Mouse (Mus musculus): Measurements from ENCODE around the gene Dnal4.

The Dnal4 gene

DNA sequence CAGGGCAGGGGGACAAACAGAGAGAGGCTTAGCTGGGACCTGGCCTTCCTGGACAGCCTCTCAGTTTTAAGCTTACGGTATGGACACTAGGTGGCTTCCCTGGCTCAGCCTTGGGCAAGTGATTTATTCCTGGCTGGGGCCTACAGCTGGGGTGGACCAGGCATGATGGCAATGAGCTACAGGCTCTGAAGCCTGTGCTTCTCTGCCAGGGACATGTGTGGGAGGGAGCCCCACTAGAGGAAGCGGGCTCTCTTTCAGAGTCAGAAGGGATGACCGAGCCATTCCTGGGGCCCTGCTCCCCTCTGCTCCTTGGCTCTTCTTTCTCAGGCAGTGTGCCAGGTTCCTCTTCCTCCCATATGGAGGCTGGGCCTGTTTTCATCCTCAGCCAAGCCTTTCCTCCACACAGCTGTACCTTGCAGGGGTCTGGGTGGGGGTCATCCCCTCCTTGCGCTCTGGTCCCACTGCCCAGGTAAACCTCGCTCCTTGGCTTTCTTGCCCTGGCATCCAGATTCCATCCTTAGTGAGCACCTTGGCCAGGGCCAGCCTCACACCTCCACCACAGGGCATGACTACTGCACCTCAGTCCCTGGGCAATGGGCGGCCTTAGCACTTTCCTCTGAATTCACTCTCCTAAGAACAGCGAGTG is 13.9 kb downstream of the Dnal4 start:
- DNase-seq (ENCODE audit: low read depth, low spot score) = no peak

DNA sequence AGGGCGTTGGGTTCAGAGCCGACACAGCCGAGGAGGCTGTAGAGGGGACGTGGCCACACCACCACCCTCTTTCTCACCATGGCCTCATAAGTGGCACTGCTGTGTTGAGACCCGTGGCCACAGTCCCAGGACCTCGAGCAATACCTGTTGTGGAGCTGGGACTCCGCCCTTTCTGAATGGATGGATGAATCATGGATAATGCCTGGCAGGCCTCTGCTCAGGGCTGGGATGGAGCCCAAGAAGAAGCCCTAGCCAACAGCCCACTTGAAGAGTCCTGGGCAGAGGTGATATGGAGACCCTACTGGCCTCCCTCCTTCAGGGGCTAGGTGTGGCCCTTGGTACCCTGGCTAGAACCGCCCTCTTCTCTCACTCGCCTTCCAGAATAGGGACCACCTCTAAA is 14.6 kb downstream of the Dnal4 start:
- no peak for DNase-seq (ENCODE audit: low read depth, low spot score)

DNA sequence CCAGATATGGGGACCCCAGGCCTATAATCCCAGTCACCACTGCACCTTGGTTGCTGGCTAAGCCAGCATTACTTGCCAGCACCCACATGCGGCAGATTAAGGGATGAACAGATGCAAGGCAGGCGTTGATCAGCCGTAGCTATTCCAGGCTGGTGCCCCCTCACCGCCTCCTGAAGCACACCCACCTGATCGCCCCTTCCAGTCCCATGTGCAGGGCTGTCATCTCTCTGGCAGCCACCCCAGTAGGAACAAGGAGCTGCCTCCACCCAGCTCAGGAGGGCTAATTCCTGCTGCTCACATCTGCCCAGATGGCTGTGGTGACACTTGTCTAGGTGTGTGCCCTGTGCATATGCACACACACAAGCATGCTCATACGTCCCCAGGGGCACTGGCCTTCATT is 16.7 kb downstream of the Dnal4 start:
- DNase-seq (ENCODE audit: low read depth, low spot score) = no peak

DNA sequence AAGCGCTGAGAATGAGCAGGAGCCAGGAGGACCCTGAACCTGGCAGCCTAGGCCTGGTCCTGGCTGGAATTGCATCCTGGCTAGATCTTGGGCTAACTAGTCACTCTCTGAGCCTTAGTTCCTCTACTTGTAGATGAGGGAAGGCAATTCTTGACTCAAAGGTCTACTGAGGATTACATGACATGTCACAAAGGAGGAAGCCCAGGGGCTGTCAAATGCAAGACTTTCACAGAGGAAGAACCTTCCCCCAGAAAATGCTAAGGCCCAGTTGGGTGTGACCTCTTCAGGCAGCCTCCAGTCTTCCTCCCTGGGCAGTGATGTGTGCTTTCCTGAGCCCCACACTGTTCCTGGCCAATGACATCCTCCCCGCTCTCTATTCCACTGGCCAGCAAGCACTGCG is 20.5 kb downstream of the Dnal4 start:
- DNase-seq (ENCODE audit: low read depth, low spot score) = no peak

DNA sequence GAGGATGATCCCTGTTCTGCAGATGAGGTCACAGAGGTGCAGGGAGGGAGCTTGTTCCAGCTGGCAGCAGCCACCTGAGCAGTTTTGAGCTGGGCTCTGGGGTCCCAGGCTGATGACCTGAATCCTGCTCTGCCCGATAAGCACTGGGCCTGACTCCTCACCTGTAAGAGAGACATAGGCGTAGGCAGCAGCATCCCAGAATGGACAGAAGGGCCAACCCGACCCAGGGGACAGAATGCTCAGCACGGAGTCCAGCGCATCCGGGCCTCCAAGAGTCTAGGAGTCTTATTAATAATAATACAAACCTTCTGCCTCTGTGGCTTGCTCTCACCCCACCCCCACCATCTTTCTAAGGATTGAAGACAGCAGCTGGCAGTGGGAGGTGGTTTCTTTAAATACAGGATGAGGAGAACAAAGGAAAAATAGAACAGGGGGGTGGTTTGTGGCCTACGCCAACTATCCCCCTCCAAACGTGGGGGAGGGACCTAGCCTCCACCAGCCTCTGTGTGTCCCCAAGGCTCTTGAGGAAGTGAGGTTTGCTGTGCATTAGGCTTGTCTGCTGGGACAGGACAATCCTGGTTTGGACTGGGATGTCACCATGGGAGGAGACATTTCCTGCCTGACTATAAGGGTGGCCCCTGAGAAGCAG is 21.5 kb downstream of the Dnal4 start:
- DNase-seq (ENCODE audit: low read depth, low spot score) = no peak

DNA sequence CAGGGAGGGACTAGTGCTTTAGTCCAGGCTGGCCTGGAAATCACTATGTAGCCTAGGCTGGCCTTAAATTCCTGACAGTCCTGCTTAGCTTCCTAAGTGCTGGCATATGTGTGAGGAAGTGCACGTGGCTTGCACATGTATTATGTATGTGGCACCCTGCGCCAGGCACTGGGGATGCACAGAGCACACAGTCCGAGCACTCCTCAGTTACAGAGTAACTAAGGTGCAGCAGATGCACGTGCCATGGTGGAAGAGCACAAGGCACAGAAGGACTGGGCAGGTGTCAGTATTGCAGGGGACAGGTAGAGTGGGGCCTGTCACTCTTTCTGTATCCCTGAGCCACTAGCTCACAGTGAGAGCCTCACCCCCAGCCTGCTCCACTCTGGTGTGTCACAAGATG is 22.5 kb downstream of the Dnal4 start:
- no peak for DNase-seq (ENCODE audit: low read depth, low spot score)

DNA sequence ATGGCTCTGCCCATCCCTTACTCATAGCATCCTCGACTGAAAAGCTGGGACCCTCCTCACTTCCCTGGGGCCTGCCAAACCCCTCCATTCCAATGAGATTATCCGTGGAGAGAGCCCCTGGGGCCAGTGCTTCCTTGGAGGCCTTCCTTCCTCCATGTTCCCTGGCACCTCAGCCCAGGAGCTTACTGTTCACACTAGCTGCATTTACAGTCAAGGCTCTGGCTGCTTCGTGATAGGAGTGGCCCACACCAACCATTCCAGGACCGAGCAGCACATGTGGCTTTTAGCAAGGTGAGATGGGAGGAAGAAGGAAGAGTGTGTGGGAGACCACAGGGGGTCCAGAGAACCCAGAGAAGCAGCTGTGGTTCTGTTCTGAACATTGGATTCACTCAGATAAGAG is 23.8 kb downstream of the Dnal4 start:
- DNase-seq (ENCODE audit: low read depth, low spot score) = no peak

DNA sequence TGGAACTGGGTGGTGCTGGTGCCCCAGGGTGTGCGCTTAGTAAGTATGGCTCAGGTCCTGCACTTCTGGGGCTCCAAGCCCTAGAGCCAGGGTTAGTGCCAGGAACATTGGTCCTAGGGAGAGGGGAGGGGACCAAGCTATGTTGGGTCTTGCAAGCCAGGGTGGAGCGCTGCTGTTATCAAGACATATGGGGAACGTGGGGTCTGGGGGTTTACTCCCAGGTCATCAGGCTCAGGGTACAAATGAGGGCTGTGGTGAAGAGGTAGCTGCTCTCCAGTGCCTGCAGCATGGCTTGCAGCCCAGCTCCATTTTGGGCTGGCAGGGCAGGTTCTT is 24.3 kb downstream of the Dnal4 start:
- no peak for DNase-seq (ENCODE audit: low read depth, low spot score)

DNA sequence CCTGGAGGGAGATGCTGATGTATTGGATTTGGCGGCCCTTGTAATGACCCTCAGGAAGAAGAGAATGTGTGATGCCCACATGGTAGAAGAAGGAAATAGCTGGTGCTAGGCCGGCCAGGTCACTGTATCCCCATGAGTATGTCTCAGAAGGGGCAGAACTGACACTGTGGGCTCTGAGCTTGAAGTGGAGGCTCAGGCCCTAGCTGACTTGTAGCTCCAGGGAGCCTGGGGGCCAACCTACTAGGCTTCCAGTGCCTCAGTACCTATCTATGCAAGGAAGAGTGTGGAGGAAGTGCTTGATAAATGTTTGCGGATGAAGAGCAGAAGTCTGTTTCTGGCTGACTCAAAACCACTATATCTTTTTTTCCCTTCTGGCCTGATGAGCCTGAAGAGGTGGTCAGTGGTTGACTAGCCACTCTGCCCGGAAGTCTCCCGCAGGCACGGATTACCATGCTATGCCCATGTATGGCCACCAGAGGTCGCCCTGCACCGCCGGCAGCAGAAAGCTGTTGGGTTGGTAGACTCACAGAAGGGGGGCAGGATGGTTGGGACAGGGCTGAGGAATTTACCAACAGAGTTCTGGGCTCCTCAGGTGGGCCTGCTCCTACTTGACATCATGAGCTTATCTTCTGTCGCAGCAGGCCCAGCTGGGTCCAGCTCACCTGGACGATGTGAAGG is 24.8 kb downstream of the Dnal4 start:
- DNase-seq (ENCODE audit: low read depth, low spot score) = peak; percentile 68

DNA sequence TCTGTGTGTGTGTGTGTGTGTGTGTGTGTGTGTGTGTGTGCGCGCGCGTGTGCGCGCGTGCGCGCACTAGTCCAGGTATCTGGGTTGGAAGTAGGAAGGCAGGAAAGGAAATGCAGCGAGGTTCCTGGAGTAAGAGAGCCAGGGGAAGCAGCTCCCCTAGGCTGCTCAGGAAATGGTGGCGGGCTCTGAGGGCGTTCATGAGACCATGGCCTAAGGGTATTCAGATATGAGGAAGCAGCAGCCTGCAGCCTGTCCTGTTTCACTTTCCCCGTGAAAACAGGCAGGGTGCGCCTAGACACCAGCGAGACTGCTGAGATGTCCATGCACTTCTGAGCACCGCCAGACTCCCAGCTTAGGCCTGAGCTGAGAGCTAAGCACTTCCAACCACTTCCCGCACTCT is 25.9 kb downstream of the Dnal4 start:
- peak; percentile 53 for DNase-seq (ENCODE audit: low read depth, low spot score)

DNA sequence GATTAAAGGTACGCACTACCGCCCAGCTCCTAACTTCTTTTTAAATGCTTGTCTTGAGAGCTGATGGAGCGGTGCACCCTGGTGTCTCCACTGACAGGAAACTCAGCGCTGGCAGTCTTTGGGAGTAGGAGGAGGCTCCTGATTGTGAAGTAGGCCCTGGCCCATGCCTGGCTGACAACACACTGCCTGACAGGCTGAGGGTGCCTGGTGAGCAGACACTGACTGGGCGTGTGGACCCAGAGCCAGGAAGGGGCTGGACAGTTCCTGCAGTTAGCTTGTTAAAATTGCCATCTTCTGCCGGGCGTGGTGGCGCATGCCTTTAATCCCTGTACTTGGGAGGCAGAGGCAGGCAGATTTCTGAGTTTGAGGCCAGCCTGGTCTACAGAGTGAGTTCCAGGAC is 27.4 kb downstream of the Dnal4 start:
- DNase-seq (ENCODE audit: low read depth, low spot score) = no peak

DNA sequence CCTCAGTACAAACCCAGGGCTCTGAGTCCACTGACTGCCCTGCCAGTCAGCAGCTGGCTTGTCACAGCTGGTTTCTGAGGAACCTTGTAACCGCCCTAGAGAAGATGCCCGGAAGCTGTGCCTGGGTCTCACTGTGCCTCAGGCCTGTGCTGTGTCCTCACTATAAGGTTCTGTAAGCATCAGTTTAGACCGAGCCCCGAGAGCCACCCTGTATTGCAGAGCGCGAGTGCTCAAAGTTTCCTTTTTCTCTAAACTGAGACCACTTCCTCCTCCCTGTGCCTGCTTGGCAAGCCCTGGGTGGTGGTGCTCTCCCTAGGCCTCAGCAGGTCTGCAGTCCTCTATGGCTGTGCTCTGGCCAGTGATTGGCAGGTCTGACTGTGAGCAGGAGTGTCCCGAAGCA is 28.5 kb downstream of the Dnal4 start:
- DNase-seq (ENCODE audit: low read depth, low spot score) = peak; percentile 41

DNA sequence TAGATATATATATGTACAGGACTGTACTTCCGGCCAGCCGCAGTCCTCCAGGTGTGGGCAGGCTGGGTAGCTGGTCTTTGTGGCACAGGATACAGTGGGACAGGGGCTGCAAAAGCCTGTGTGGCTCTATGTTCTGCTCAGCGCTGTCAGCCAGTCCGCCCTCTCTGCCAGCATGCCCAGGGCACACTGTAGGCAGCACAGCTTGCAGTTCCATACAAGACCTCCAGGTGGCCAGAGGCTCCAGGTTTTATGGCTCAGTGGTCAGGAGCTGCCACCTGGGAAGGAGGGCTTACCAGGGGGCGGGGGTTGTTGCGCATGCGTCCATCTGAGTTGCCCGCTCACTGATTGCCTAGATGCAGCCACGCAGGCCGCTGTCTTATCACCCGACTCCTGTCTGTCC is 29.7 kb downstream of the Dnal4 start:
- DNase-seq (ENCODE audit: low read depth, low spot score) = peak; percentile 82

DNA sequence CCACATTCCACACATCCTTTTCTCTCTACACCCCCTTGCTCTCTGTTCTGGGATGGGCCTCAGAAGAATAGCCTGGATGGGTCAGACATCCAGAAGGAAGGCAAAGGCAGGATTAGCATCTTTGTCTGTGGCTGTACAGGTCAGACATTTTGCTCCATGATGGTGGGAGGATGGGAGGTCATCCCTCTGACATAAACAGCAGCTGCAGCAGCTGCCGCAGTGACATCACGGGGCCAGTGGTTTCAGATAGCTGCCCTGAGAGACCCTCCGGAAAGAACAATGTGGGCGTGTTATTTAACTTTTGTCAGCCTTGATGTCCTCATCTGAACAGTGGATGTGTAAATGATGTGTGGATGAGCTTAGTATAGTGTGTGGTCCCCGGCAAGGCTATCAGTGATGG is 31.8 kb downstream of the Dnal4 start:
- DNase-seq (ENCODE audit: low read depth, low spot score) = no peak

DNA sequence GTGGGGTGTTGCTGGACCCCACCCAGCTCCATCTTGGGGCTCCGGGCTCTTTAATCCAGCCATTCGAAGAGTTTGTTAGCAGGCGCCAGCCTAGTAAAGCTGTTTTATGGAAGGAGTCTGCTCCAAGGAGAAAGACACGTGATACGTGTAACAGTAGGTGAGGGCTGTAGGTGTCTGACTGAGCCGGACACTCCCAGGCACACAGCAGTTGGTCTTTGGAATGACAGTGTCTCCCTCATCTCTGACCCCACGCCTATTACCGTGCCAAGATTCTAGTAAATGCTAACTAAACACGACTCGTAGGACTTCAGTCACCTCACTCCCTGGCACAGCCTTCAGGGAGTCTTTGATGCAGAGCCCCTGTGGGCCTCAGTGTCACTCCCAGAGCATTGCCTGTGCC is 32.3 kb downstream of the Dnal4 start:
- DNase-seq (ENCODE audit: low read depth, low spot score) = no peak

DNA sequence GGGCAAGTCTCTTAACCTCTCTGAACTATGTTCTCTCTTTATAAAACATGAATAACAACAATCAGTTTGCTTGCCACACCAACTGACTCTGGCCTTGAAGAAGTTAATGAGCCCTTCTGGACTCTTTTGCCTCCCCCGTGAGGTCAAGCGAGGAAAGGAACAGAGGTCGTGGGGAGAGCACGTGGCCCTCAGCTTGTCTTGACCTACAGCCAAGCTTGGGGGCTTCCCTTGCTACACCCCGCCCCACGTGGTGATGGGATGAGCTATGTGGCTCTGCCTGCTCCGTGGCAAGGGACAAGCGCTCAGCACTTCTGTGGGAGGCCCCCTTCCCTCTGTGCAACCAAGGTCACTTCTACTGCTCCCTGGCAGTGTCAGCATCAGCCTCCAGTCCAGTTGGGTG is 32.9 kb downstream of the Dnal4 start:
- no peak for DNase-seq (ENCODE audit: low read depth, low spot score)

DNA sequence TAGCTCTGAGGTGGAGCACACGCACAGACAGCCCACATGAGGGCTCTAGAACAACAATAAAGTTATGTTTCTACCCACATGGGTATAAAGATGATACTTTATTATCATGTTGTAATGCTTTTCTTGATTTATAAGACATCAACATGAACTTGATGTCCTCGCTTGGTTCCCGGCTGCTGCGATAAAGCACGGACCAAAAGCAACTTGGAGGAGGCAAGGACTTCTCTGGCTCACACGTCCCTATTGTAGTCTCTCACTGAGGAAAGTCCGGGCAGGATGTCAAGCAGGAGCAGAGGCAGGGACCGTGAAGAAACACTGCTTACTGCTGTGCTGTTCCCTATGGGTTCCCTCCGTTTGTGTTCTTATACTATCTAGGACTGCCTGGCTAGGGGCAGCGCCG is 33.6 kb downstream of the Dnal4 start:
- no peak for DNase-seq (ENCODE audit: low read depth, low spot score)

DNA sequence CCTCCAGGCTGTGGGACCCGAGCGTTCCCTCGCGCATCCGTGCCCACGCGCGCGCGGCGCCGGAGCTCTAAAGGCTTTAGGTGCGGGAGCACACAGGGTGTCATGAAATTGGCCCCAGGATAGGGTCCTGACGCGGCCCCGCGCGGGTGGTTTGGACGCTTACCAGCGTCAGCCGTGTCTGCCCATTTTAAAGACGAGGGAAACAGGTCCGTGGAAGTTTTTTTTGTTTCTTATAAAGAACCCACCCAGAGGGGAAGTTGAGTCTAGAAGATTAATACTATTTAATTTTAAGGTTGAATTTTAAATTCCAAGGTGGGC is 35.0 kb downstream of the Dnal4 start:
- no peak for DNase-seq (ENCODE audit: low read depth, low spot score)

DNA sequence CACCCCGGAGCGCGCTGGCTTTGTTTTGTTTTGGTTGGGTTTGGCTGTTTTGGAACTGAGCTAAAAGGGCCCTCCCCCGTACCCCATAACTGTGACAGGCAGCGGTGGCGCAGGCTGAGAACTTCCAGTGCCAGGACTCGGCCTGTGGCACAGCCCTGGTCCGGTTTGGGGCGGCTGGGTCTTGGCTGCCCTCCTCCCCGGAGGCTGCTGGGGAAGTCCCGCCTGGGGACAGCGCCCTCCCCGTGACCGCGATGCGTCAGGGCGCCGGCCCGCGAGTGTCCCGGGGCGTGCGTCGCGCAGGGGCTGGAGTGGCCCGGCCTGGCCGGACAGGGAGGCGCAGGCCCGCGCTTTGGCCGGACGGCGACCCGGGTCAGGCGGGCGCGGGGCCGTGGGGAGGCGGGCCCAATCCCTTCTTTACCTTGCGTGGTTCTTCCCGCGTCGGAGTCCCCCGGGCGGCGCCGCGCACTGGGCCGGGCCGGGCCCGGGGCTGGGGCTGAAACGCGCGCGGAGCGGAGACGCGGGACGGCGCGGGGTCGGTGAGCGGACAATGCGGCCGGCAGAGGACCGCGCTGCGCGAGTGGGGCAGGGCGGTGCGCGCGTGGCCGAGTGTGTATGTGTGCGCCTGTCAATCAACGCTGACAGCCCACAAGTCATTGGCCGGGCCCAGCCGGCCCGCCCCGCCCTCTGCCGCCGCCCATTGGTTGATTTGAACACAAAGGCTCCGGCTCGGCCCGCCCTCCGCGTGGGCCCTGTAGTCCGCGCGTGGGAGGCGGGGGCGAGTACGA is 35.5 kb downstream of the Dnal4 start, which contains the start of gene Sun2:
Sun2 (minus strand) TSS at position 616 of the 785 bp plus-strand sequence.
- DNase-seq (ENCODE audit: low read depth, low spot score) = peak; percentile 90

DNA sequence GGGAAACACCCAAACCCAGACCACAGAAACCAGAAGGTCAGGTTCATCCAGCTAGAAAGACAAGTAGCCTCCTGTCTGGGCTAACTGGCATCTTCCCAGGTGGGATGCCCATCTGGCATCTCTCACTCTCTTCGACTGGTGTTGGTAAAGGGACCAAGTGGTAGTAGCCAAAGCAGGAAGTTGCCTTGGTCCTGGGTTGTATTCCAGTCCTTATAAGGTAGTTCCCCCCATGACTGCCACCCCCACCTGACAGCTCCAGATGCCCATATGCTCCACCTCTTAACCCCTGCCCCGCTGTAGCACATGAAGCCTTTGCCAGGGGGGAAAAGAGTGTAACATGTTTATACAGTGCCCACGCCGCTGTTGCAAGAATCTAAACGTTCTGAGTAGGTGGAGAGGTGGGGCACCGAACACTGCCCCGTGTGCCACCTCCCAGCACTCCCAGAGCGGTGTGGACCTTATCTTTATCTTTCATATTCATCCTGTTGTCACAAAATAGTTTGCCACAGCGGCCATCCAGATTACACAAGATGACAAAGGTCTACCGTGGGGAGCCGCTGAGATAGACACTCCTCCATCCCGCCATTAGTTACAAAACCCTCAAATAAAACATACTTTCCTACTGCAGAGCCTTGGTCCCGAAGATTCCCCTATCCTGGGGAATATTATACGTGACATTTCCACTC is 36.3 kb downstream of the Dnal4 start:
- DNase-seq (ENCODE audit: low read depth, low spot score) = peak; percentile 69

DNA sequence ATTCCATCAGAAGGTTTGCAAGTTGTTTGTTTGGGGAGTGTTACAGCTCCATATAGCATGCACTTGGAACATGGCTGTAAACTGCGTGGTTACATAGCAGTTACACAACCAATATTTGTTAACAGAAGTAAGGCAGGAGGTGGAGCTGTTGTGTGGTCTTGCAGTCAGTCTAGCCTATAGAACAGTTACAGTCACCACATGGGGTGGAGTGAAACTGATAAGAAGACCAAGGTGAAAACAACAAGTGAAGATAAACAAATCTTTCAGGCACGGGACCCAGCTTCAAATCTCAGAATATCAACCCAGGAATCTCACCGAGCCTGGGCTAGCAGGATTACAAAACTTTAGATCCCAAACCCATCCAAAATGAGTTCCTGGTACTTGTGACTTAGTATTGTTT is 36.9 kb downstream of the Dnal4 start:
- no peak for DNase-seq (ENCODE audit: low read depth, low spot score)

DNA sequence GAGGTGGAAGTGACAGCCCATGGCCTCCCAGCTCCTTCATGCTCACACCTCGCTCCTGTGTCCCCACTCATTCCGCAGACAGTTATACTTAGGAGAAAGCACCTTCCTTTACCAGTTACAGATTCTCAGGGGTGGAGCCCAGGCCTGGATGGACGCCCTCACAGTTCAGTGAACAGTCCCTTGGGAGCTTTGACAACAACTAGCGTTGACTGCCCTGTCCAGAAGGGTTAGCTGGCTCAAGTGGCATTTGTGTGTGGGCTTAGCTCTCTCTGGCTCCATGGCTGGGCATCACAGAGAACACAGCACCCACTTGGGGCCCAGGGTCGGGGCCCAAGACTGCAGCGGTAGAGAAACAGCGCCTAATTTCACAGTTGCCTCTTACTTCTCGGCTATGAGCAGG is 43.3 kb downstream of the Dnal4 start:
- no peak for DNase-seq (ENCODE audit: low read depth, low spot score)
